Mouse (Mus musculus) heart, embryonic 11.5 days (tissue): ENCODE data around the gene R3hdm2. TPM values are rescaled to one million over a fixed set of nuclear protein-coding genes. Genes with fewer than 3 reads are reported as not detected.
A peak's percentile ranks its signal among the peaks of the same experiment; 100 is the strongest.

ENCODE experiments used
- ATAC-seq: fragments of 200-750 bp; cut with Nextera tagmentation; replicated peaks from 2 replicates; pipeline ENCODE4 v1.8.0; 2017; ENCODE audit warnings: moderate library complexity; ENCODE audit not compliant: insufficient number of reproducible peaks, low FRiP score, low TSS enrichment
- H3K27ac ChIP-seq: fragments of 300-500 bp; sonication (generic); 2 replicates; pipeline ENCODE4 v1.5.1; 2014; ENCODE audit warnings: mild to moderate bottlenecking, low read depth, low read length
- H3K27me3 ChIP-seq: fragments of 300-500 bp; sonication (generic); 2 replicates; pipeline ENCODE4 v1.6.1; 2014; ENCODE audit warnings: mild to moderate bottlenecking, low read length, mixed read lengths; ENCODE audit not compliant: control insufficient read depth, insufficient read depth
- H3K36me3 ChIP-seq: fragments of 300-500 bp; sonication (generic); 2 replicates; pipeline ENCODE4 v1.6.1; 2014; ENCODE audit warnings: mild to moderate bottlenecking, low read length, moderate library complexity, mixed read lengths; ENCODE audit not compliant: control insufficient read depth, insufficient read depth
- H3K4me1 ChIP-seq: fragments of 300-500 bp; sonication (generic); 2 replicates; pipeline ENCODE4 v1.6.1; 2014; ENCODE audit warnings: low read length; ENCODE audit not compliant: control insufficient read depth, insufficient read depth
- H3K4me2 ChIP-seq: fragments of 300-500 bp; sonication (generic); 2 replicates; pipeline ENCODE4 v1.6.1; 2014; ENCODE audit warnings: mild to moderate bottlenecking, moderate library complexity
- H3K4me3 ChIP-seq: fragments of 300-500 bp; sonication (generic); 2 replicates; pipeline ENCODE4 v1.5.1; 2014; ENCODE audit warnings: low read depth, low read length
- H3K9ac ChIP-seq: fragments of 300-500 bp; sonication (generic); 2 replicates; pipeline ENCODE4 v1.6.1; 2014; ENCODE audit warnings: mild to moderate bottlenecking, low read depth, low read length, moderate library complexity
- H3K9me3 ChIP-seq: fragments of 300-500 bp; sonication (generic); replicated peaks from 2 replicates; pipeline ENCODE4 v1.6.1; 2016; ENCODE audit warnings: low read length; ENCODE audit not compliant: control insufficient read depth
- WGBS: fragments of 180-500 bp; shearing (Covaris S2); extraction: QIAGEN DNeasy Blood & Tissue Kit; methylation state at CpG from one replicate; pipeline ENCODE4 v1.1.7; 2014; ENCODE audit not compliant: insufficient replicate concordance; 5-methylcytosine and 5-hydroxymethylcytosine counted together
- polyA plus RNA-seq: library from polyadenylated mRNA; unstranded; fragments of >200 nt; fragmentation: Nextera tagmentation; extraction: Ambion mirVana; gene quantifications from 2 replicates; pipeline ENCODE4 v1.2.1, GENCODE M21; 2014

The R3hdm2 gene
- polyA plus RNA-seq, 1 experiment from 2014 or later: 30.3 TPM

GRCm38 (mm10) chr10:127368273-127368672 is 11.9 kb upstream of the R3hdm2 start:
- 79% methylated on average over 2 of the region's 2 CpGs for WGBS
- ATAC-seq: no peak

GRCm38 (mm10) chr10:127369834-127370820 is 10.0 kb upstream of the R3hdm2 start, which contains the start of gene Inhbc:
Gene Inhbc, minus strand, starts transcription at chr10:127370431.
- no peaks in the 10 kb centered on the region for H3K36me3 ChIP-seq
- no peaks in the 10 kb centered on the region for H3K4me1 ChIP-seq
- no peak for ATAC-seq
- H3K9ac ChIP-seq: no peak within 1 kb of the TSS
- no peaks in the 10 kb centered on the region for H3K9me3 ChIP-seq
- H3K4me3 ChIP-seq: no peak within 1 kb of the TSS
- no peak within 1 kb of the TSS for H3K4me2 ChIP-seq
- 64% methylated on average over 22 of the region's 22 CpGs for WGBS
- H3K27me3 ChIP-seq: no peaks in the 10 kb centered on the region
- no peak within 1 kb of the TSS for H3K27ac ChIP-seq

More at GRCm38 (mm10) chr10:127368273-127368672, 11.9 kb upstream of the R3hdm2 start:
- Histone ChIP-seq H3K27me3 (no peaks in the 10 kb centered on the region), H3K4me1 (no peaks in the 10 kb centered on the region), H3K27ac (no peak overlapping the region), H3K9ac (no peak overlapping the region), H3K4me2 (no peak overlapping the region), H3K4me3 (no peak overlapping the region), H3K36me3 (no peaks in the 10 kb centered on the region), H3K9me3 (no peaks in the 10 kb centered on the region)

GRCm38 (mm10) chr10:127371023-127371422 is 9.1 kb upstream of the R3hdm2 start:
- Histone ChIP-seq H3K4me3 (no peak overlapping the region), H3K4me1 (no peaks in the 10 kb centered on the region), H3K9ac (no peak overlapping the region), H3K9me3 (no peaks in the 10 kb centered on the region), H3K27me3 (no peaks in the 10 kb centered on the region), H3K36me3 (no peaks in the 10 kb centered on the region), H3K4me2 (no peak overlapping the region), H3K27ac (no peak overlapping the region)
- no peak for ATAC-seq
- WGBS: 79% methylated on average over 2 of the region's 2 CpGs

GRCm38 (mm10) chr10:127377700-127378099 is 2.4 kb upstream of the R3hdm2 start:
- H3K9me3 ChIP-seq: no peaks in the 10 kb centered on the region
- ATAC-seq: no peak
- H3K36me3 ChIP-seq: no peaks in the 10 kb centered on the region
- WGBS: 66% methylated on average over 3 of the region's 3 CpGs
- no peak overlapping the region for H3K4me2 ChIP-seq
- no peaks in the 10 kb centered on the region for H3K27me3 ChIP-seq
- H3K4me1 ChIP-seq: peaks cover 6% of the 10 kb centered on the region; the same call in 1 of the 2 replicates
- no peak overlapping the region for H3K4me3 ChIP-seq
- H3K9ac ChIP-seq: no peak overlapping the region
- no peak overlapping the region for H3K27ac ChIP-seq

GRCm38 (mm10) chr10:127379654-127380053 is 473 bp upstream of the R3hdm2 start:
- Histone ChIP-seq H3K9me3 (no peaks in the 10 kb centered on the region), H3K36me3 (no peaks in the 10 kb centered on the region), H3K27me3 (no peaks in the 10 kb centered on the region), H3K4me1 (peaks cover 14% of the 10 kb centered on the region), H3K4me2 (peak overlapping the region; percentile 57), H3K4me3 (peak overlapping the region; percentile 60), H3K9ac (no peak overlapping the region), H3K27ac (no peak overlapping the region)
- no peak for ATAC-seq
- WGBS: 87% methylated on average over 8 of the region's 8 CpGs

- peaks cover 18% of the 10 kb centered on the region for H3K4me1 ChIP-seq
- H3K4me2 ChIP-seq: peak overlapping the region; percentile 62
- H3K4me3 ChIP-seq: peak overlapping the region; percentile 60
- H3K36me3 ChIP-seq: no peaks in the 10 kb centered on the region
- peak overlapping the region; percentile 73 for H3K9ac ChIP-seq
- ATAC-seq: peak; percentile 86
- peak overlapping the region; percentile 95 for H3K27ac ChIP-seq
- WGBS: 1% methylated on average over 30 of the region's 79 CpGs
- no peaks in the 10 kb centered on the region for H3K9me3 ChIP-seq
- no peaks in the 10 kb centered on the region for H3K27me3 ChIP-seq
Measured at GRCm38 (mm10) chr10:127380767-127381742, 928 bp downstream of the R3hdm2 start.

- no peaks in the 10 kb centered on the region for H3K9me3 ChIP-seq
- H3K9ac ChIP-seq: peak overlapping the region; percentile 73
- H3K4me3 ChIP-seq: peak overlapping the region; percentile 60
- H3K4me1 ChIP-seq: peaks cover 18% of the 10 kb centered on the region
- peak overlapping the region; percentile 62 for H3K4me2 ChIP-seq
- no peaks in the 10 kb centered on the region for H3K36me3 ChIP-seq
- whole genome bisulfite sequencing: 50% methylated on average over 2 of the region's 2 CpGs
- ATAC-seq: no peak
- H3K27me3 ChIP-seq: no peaks in the 10 kb centered on the region
- H3K27ac ChIP-seq: peak overlapping the region; percentile 95
Measured at GRCm38 (mm10) chr10:127381743-127382134, 1.6 kb downstream of the R3hdm2 start.

GRCm38 (mm10) chr10:127391774-127392173 is 11.6 kb downstream of the R3hdm2 start:
- no peaks in the 10 kb centered on the region for H3K27me3 ChIP-seq
- 81% methylated on average over 6 of the region's 6 CpGs for WGBS
- H3K9me3 ChIP-seq: no peaks in the 10 kb centered on the region
- no peak overlapping the region for H3K4me3 ChIP-seq
- H3K36me3 ChIP-seq: 0 out of 2 replicates have a peak, but pooled peaks cover 3% of the 10 kb centered on the region
- no peak overlapping the region for H3K4me2 ChIP-seq
- ATAC-seq: no peak
- H3K4me1 ChIP-seq: no peaks in the 10 kb centered on the region
- H3K9ac ChIP-seq: no peak overlapping the region
- H3K27ac ChIP-seq: no peak overlapping the region
